Mouse (Mus musculus): ENCODE data around the gene Nceh1. TPM values are rescaled to one million over a fixed set of nuclear protein-coding genes. Genes with fewer than 3 reads are reported as not detected.

Nceh1 gene
- total RNA-seq (2014; fragmentation: Nextera tagmentation) (9.9 and 14.0 TPM in 2 replicates), total RNA-seq (2017) (16.8 and 17.7 TPM in 2 replicates)

DNA sequence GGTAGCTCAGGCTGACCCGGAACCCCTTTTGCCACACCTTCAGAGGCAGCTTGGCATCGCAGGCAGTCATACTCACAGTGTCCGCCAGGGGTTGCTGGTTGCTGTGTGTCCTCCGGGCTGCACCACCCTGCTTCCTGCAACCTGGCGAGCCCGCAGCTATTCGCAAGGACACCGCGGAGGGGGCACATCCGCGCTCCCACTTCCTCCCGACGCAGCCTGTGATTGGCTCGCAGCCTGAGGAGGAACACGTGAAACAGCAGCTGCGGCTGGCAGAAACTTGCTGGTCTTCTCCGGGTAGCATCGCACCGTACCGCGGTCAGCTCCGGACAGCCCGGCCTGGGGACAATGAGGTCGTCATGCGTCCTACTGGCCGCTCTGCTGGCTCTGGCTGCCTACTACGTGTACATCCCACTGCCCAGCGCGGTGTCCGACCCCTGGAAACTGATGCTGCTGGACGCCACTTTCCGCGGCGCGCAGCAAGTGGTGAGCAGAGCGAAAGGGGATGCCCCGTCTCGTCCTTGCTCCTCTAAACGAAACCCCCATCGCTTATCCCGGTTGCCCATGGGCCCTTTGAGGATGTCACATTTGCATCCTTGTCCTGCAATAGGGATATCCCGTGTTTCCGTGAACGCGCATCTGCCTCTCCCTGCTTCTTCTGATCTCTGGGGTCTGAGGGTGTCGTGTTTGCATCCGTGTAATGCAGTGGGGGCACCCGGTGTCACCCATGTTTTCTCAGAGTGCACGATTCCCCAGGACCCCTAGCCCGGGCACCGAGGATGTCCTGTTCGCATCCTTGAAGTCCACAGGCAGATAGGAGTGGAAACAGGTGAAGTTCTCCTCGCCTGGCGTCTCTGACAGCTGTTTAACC lies at the start of gene Nceh1:
Nceh1 (plus strand) TSS at position 233 of the 868 bp plus-strand sequence.
- ATAC-seq (replicated peaks; ENCODE audit: poor library complexity, severe bottlenecking) = peak; percentile 97

DNA sequence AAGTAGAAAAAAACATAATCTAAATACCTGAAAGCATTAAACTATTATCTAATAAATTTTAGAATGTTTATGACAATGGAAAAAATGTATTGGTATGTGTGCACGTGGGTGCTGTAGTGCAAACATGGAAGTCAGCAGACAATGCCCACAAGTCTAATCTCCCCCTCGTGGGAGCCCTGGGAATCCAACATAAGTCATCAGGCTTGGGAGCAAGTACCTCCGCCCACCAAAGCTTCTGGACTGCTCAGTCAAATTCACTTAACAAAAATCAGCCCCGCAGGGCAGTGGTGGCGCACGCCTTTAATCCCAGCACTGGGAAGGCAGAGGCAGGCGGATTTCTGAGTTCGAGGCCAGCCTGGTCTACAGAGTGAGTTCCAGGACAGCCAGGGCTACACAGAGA lies 42.7 kb upstream of the Nceh1 start:
- no peak for ATAC-seq (replicated peaks; ENCODE audit: poor library complexity, severe bottlenecking)

DNA sequence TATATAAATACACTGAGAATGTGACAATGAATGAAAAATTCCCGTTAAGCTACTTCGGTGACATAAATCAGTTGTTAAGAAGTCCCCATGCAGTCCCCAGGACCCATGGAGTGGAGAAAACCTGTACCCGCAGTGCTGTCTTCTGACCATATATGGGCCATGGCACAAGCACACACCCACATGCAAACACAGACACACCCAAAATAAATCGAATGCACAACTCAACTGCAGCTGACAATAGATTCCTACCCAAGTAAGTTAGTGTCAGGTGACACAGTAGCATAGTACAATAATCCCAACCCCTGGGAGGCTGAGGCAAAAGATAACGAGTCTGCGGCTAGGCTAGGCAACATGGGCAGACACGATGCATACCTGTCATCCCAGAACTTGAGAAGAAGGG lies 39.2 kb upstream of the Nceh1 start:
- no peak for ATAC-seq (replicated peaks; ENCODE audit: poor library complexity, severe bottlenecking)

DNA sequence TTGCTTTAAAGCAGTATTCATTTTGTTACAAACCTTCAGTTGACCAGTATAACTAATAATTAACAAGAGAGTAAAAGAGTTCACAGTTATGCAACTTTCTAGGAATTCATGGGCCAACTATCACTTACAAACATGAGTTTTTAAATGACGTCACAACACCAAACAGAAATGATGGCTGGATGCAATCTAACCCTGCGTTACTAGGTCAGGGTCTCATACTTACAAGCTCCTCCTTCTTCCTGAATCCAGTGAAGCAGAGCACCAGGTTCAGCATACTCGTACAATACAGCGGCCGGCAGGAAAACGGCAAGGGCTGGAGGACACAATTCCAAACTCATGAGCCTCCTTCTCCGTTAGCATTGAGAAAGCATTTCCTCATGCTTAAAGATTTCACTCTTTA lies 37.0 kb upstream of the Nceh1 start:
- no peak for ATAC-seq (replicated peaks; ENCODE audit: poor library complexity, severe bottlenecking)

DNA sequence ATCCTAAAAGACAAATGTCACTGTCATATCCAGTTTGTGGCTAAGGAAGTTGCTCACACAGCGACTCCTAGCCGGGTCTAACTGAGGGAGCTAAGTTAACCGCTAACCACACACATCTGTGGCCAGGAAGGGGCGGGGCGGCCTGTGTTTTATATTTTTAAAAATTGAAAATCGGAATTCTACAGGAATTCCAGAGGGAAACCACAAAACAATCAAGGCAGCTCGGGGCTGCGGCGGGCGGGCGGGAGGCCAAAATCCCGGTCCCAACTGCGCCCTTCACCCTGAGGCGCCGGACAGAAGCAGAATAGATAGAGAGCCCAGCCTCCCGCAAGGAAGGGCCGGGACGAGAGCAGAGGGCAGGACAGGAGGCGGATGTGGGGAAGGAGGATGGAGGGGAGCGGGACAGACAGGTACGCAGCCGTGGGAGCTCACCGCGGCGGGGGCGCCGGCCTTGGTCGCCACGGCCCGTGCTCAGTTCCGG lies 29.5 kb upstream of the Nceh1 start:
- peak; percentile 63 for ATAC-seq (replicated peaks; ENCODE audit: poor library complexity, severe bottlenecking)

DNA sequence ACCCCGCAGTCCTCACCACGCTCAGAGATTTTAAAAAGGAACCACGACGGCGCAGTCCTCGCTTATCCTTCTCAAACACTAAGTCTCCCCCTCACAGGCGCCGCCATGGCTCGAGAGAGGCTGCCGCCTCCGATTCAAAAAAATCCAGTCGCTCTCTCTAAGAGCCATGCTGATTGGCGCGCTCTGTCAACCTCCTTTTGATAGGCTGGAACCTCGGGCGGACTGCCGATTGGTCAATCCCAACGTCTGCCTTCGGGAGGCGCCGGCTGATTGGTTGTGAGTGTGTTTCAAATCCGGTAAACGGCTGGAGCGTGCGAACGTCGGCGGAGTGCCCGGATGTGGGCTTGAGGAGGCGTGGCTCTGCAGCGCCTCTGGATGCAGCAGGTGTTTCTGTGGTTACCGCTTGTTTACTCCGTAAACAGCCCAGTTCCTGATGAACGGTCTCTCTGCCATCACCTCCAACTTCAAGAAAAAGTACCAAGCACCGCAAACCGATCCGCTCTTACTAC lies 29.0 kb upstream of the Nceh1 start, which contains the start of gene Ect2:
Ect2 (minus strand) TSS at position 178 of the 509 bp plus-strand sequence.
- ATAC-seq (replicated peaks; ENCODE audit: poor library complexity, severe bottlenecking) = peak; percentile 92

DNA sequence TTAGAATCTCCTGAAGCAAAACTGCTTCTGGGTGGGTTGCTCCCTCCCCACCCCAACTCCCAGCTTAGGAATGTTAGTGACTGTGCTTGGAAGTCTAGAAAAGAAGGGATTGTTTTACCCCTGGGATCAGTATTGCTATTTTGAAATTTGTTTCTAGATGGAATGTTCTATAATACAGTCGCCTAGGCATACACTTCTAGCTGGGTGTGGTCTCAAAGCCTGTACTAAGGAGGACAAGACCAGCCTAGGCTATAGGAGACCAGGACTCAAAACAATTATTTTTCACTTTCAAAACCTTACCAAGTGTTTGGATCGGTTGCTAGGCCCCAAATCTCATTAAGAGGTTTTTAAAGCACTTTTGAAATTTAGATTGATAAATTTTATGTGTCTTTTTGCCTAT lies 28.5 kb upstream of the Nceh1 start:
- ATAC-seq (replicated peaks; ENCODE audit: poor library complexity, severe bottlenecking) = no peak

DNA sequence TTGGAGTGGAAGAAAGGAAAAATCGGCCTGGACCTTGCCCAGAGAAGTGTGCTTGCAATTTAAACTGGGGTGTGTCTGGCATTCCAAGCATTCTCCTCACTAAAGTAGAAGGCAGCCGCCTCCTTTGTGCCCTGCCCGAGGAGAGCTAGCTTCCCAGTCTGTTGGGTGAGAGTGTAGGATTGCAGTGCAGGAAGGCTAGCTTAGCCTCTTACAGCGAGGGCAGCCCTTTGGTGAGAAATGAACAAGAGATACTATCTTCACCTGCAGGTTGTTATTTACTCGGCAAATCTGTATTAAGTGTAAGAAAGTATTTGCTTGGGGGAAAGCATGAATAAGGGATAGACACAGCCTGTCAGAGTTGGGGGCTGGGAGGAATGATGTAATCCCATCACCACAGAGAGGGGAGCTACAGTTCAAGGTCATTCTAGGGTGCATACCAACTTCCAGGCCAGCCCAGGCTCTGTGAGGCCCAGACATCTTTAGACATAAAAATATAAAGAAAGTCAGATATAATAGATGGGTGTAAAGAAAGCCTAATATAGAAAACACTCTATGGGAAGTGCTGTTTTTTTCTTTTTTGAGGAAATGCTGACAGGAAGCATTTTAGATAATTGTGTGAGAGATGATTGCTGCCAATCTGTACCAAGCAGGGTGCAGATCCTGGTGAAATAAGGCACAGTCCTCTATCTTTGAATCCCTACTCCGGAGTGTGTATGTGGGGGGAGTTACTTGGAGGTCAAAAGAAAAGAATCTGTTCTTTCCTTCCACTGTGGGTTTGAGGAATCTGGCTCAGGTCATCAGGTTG lies 27.5 kb upstream of the Nceh1 start:
- ATAC-seq (replicated peaks; ENCODE audit: poor library complexity, severe bottlenecking) = no peak

DNA sequence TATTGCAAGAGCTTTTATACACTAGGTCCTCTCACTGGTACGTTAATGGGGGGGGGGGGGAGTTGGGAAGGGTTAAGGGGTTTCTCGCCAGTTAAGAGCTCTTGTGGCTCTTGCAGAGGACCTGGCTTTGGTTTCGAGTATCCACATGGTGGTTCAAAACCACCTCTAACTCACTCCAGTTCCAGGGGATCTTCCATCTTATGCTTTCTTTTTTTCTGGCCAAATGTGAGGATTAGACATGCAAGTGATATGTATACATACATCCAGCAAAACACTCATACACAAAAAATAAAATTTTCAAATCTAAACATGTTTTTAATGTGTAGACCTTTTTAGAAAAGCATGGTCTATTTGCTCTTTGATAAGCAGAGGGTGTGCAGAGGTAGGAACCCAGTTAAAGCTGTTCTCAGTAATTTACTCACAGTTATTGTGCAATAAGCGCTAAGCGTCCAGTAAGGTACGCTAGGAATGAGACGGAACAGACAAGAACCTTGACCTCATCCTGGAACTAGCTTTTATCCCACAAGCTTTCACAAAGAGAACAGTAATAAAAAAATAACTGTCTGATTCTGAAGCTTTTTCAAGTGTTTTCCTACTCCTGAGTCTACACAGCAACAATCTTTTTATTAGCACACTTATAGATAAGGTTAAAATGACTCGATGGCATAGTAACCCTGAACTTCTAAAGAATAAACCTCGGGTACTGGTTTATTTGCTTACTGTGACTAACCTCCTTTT lies 26.7 kb upstream of the Nceh1 start:
- no peak for ATAC-seq (replicated peaks; ENCODE audit: poor library complexity, severe bottlenecking)

DNA sequence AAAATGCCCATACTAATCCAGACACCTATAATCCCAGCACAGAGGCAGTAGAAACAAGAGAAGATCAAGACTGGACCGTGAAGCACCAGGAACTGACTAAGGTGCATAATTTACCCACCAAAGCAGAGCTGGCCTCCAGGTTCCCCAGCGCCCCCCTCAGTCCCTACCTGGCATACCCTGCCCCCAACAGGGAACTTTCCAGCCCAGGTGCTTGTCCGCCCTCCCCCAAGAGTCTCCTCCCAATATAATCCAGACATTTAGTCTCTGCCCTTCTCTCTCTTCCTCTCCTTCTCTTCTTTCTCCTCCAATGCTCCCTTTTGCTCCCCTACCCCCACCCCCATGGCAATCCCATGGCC lies 26.2 kb upstream of the Nceh1 start:
- no peak for ATAC-seq (replicated peaks; ENCODE audit: poor library complexity, severe bottlenecking)

DNA sequence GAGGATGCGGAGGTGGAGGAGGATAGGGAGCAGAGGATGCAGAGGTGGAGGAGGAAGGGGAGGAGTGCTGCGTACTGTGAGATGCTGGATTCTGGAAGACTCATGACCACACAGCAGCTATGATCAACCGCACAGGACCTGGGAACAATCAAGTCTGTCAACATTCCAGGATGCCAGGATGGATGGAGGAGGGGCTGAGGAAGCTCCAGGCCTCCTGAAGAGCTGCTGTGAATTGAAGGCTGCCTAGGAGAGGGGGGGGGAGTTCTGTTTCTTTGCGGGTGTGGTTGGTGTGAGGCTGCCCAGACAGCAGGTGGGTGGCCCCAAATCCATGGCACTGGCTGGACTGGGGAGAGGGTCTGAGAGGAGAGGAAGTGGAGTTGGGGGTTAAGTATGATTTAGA lies 23.9 kb upstream of the Nceh1 start:
- ATAC-seq (replicated peaks; ENCODE audit: poor library complexity, severe bottlenecking) = no peak

DNA sequence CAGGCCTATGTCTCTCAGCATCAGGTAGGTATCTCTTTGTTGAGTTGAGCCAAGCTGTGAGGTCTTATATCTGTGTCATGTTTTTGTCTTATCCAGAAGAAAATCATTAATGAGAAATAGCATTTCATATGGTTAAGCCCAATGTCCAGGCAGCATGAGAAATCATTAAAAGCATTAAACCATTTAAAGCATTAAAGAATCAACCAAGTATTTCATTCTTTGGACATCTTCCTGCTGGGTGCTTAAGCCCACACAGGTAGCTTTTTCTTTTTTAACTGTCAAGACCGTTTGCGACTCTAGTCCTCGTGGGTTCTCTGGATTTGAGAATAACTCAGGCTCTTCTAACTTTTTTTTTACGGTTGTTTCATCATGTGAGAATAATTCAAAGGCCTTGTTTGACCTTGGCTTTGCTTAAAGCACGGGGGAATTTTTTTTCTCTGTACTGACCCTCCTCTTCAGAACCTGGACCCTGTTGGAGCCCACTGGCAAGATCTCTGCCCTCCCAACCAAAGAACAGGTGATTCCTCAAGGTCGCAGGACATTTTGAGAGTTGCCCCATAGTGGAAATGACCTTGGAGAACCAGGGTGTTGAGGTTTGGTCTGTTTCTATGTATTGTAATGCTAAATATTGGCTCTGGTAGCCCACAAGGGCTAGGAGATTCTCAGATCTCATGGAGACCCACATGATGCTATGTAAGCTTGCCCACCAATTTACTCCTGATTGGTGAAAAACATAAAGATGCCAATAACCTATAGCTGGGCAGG lies 20.9 kb upstream of the Nceh1 start:
- ATAC-seq (replicated peaks; ENCODE audit: poor library complexity, severe bottlenecking) = no peak

DNA sequence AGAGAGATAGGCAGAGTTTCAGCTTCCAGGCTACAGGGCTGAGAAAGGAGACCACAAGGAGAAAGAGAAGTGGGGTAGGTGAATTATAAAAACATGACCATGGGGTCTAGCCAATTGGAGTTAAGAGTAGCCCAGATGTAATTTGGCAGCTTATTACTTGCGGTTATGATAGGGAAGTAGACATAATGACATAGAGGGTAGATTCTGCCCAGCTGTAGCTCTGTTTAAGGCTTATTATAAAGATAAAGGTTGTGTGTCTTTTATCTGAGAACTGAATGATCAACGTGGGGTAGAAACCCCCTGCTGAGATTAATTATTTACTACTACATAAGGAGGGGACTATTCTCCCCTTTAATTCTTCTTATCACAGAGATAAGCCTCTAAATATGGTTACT lies 20.4 kb upstream of the Nceh1 start:
- peak; percentile 69 for ATAC-seq (replicated peaks; ENCODE audit: poor library complexity, severe bottlenecking)

DNA sequence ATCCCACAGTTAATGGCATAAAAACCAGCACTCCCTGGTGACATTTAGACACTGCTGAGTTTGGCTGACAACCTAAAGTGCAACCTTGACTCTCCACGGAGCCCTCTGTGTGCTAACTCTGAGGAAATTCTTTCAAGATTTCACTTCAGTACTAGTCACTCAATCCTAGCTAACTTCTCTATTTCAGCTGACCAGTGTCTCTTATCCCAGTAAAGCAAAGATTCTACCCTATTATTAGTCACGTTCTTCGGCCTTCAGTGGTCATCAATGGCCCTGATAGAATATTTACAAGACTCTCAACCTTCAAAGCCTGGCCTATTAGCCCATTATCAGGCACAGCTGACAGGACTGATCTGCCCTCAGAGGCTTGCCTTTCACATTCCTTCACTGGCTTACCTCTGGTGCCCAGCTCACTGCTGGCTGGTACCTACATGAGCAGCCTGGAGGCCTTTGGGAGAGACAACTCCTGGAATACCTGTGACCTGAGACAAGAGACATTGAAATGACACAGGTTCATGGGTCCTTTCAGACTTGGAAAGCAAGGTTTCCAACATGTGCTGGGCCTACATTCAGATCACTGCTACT lies 17.2 kb upstream of the Nceh1 start:
- ATAC-seq (replicated peaks; ENCODE audit: poor library complexity, severe bottlenecking) = no peak

DNA sequence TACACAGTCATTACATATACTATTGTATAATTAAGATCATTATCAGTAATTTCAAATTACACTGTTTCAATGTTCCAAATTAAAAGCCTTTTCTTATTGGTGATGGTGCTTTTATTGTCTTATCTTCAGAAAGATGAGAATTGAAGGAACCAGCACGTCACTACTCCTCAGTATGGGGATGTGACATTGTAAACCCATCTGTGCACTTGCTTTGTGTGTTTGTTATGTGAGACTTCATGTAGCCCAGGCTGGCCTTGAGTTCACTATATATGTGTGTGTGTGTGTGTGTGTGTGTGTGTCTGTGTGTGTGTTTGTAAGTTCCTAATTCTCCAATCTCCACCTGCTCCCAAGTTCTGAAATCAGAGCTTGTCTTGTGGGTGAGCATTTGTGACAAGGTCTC lies 12.5 kb upstream of the Nceh1 start:
- no peak for ATAC-seq (replicated peaks; ENCODE audit: poor library complexity, severe bottlenecking)

DNA sequence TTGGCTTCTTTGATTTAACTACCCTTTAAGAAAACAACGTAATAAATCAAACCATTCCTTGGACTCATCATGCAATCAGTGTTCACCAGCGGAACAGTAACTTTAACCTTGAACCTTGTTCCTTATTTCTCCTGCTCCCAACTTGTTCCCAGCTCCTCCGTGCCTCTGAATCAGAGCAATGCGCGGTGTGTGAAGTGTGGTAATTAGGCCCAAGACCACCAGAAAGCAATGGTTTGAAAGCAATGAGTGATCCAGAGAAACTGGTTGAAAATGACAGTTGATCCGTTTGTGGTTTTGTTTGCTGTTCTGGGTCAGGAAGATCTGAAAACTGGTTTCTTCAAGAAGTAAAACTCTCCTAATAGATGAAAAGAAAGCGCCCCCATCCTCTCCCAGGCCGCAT lies 3.1 kb upstream of the Nceh1 start:
- ATAC-seq (replicated peaks; ENCODE audit: poor library complexity, severe bottlenecking) = no peak

DNA sequence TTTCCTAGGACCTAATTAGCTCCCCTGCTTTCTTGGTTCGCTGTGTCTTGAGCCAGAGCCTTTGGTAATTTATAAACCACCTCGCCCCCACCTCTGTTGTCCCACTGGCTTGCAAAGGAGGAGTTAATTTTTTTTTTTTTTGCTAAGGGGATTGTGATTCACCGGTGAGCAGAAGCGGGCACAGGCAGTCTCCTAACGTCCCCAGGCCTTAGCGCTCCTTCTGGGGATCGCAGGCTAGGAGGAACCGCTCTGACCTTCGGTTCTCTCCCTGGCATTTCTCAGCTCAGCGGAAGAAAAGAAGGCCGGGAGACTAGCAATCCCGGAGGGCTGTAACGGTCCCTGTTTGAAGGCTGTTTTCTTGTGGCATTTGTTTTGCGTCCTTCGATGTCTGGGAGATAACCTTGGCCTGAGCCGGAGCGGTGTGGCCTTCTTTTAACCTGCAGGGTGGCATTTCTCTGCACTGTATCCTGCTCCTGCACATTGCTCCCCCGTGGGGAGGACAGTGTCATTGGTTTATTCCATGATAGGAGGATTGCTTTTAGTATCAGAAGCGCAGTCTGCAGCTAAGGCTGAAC lies 923 bp downstream of the Nceh1 start:
- ATAC-seq (replicated peaks; ENCODE audit: poor library complexity, severe bottlenecking) = peak; percentile 16

DNA sequence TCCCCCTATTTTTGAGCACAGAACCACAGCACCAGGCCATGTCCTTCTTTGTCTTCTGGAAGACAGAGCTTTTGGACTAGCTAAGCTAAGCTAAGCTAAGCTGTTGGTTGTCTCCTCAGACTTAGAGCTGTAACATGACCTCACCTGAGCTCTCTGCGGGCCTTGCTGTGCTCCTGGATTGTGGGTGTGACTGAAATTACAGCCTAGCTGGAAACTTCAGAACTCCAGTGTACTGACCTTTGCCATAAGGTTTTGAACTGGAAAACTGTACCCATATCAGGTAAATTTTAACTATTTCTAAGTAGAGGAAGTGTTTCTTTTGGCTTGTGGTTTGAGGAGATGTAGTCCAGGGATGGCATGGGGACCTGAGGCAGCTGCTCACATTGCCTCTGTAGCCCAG lies 5.6 kb downstream of the Nceh1 start:
- ATAC-seq (replicated peaks; ENCODE audit: poor library complexity, severe bottlenecking) = no peak

Measured in granulocyte monocyte progenitor cell, adult 5-6 weeks (primary cell).